Mouse (Mus musculus): ENCODE results near the gene Pdik1l. TPM values are rescaled to one million over a fixed set of nuclear protein-coding genes. Genes with fewer than 3 reads are reported as not detected.

The Pdik1l gene
- total RNA-seq, 1 experiment: 13.2 TPM

GRCm38 (mm10) chr4:134230431-134230830, 57.3 kb downstream of the Pdik1l start:
- Histone ChIP-seq H3K27ac (ENCODE audit: insufficient read depth, low read depth, low read length, poor library complexity, severe bottlenecking) (no peak overlapping the region), H3K4me3 (ENCODE audit: insufficient read depth in 1 of 2, low read depth in 1 of 2, low read length in 2 of 2, poor library complexity in 1 of 2, severe bottlenecking in 1 of 2) (no peak overlapping the region), H3K9ac (ENCODE audit: insufficient read depth, low read depth, low read length, poor library complexity, severe bottlenecking) (no peak overlapping the region), H3K4me1 (ENCODE audit: control insufficient read depth in 2 of 2, insufficient read depth in 2 of 2, low read length in 2 of 2, poor library complexity in 1 of 2) (peaks cover 0 to 3% of the 10 kb centered on the region in 2 experiments; a peak in 1 of 4 replicates), H3K36me3 (ENCODE audit: control insufficient read depth, insufficient read depth, low read length, poor library complexity, severe bottlenecking) (no peaks in the 10 kb centered on the region), H3K9me3 (ENCODE audit: control insufficient read depth, insufficient read depth, low read depth, low read length) (no peaks in the 10 kb centered on the region)
- DNase-seq (ENCODE audit: low read depth, low spot score): no peak
- in situ Hi-C loops (cut with MboI; ENCODE audit: low sequenced_read_pairs in 2 of 2, unreplicated experiment in 2 of 2): no loop called here
- TF ChIP-seq ZC3H11A (IDR thresholded peaks at IDR 0.05; ENCODE audit: borderline replicate concordance, low read depth, low read length): no peak
- no peak for TF ChIP-seq MAFK (IDR thresholded peaks at IDR 0.05; ENCODE audit: insufficient read depth, low read depth, low read length)
- no peak for TF ChIP-seq ZNF384 (IDR thresholded peaks at IDR 0.05; ENCODE audit: low read depth, low read length)
- TF ChIP-seq HCFC1 (IDR thresholded peaks at IDR 0.05; ENCODE audit: borderline replicate concordance, insufficient read depth, low read length): no peak
- TF ChIP-seq CHD2 (IDR thresholded peaks at IDR 0.05; ENCODE audit: low read depth, low read length): no peak

GRCm38 (mm10) chr4:134227194-134227593, 60.5 kb downstream of the Pdik1l start, which contains the start of gene Catsper4:
TSS of gene Catsper4 (minus strand) at chr4:134227383.
- H3K4me3 ChIP-seq (ENCODE audit: insufficient read depth in 1 of 2, low read depth in 1 of 2, low read length in 2 of 2, poor library complexity in 1 of 2, severe bottlenecking in 1 of 2): no peak within 1 kb of the TSS
- no peaks in the 10 kb centered on the region for H3K9me3 ChIP-seq (ENCODE audit: control insufficient read depth, insufficient read depth, low read depth, low read length)
- no peak for DNase-seq (ENCODE audit: low read depth, low spot score)
- H3K27ac ChIP-seq (ENCODE audit: insufficient read depth, low read depth, low read length, poor library complexity, severe bottlenecking): no peak within 1 kb of the TSS
- no peaks in the 10 kb centered on the region for H3K36me3 ChIP-seq (ENCODE audit: control insufficient read depth, insufficient read depth, low read length, poor library complexity, severe bottlenecking)
- in situ Hi-C loops (cut with MboI; ENCODE audit: low sequenced_read_pairs in 2 of 2, unreplicated experiment in 2 of 2): no loop called here
- H3K9ac ChIP-seq (ENCODE audit: insufficient read depth, low read depth, low read length, poor library complexity, severe bottlenecking): no peak within 1 kb of the TSS
- TF ChIP-seq CHD2 (IDR thresholded peaks at IDR 0.05; ENCODE audit: low read depth, low read length): no peak
- TF ChIP-seq ZNF384 (IDR thresholded peaks at IDR 0.05; ENCODE audit: low read depth, low read length): no peak
- TF ChIP-seq ZC3H11A (IDR thresholded peaks at IDR 0.05; ENCODE audit: borderline replicate concordance, low read depth, low read length): no peak
- TF ChIP-seq HCFC1 (IDR thresholded peaks at IDR 0.05; ENCODE audit: borderline replicate concordance, insufficient read depth, low read length): no peak
- TF ChIP-seq MAFK (IDR thresholded peaks at IDR 0.05; ENCODE audit: insufficient read depth, low read depth, low read length): no peak
- peaks cover 0 to 3% of the 10 kb centered on the region in 2 experiments; a peak in 1 of 4 replicates for H3K4me1 ChIP-seq (ENCODE audit: control insufficient read depth in 2 of 2, insufficient read depth in 2 of 2, low read length in 2 of 2, poor library complexity in 1 of 2)

Other genes with a start within 250 kb of the Pdik1l start
- gene Zfp683, start 234.1 kb downstream of the Pdik1l start, total RNA-seq (2012; rRNA removed): not detected in 2 replicates
- 12.6 and 30.9 TPM in 2 replicates for gene Crybg2, start 227.1 kb downstream of the Pdik1l start, total RNA-seq (2012; rRNA removed)
- gene Cd52, start 192.8 kb downstream of the Pdik1l start, total RNA-seq (2012; rRNA removed): 1.5 and 13.0 TPM in 2 replicates
- gene Ubxn11, start 185.3 kb downstream of the Pdik1l start, total RNA-seq (2012; rRNA removed): 12.4 and 23.3 TPM in 2 replicates
- 87.2 and 96.5 TPM in 2 replicates for gene Sh3bgrl3, start 159.1 kb downstream of the Pdik1l start, total RNA-seq (2012; rRNA removed)
- gene Cep85, start 100.8 kb downstream of the Pdik1l start, total RNA-seq (2012; rRNA removed): 53.5 and 67.5 TPM in 2 replicates
- gene Gm7534, start 84.9 kb downstream of the Pdik1l start, total RNA-seq (2012; rRNA removed): not detected in 2 replicates
- gene Catsper4, start 60.5 kb downstream of the Pdik1l start, total RNA-seq (2012; rRNA removed): 0.32 TPM in 1 of 2 replicates, not detected in the other
- gene Cnksr1, start 49.5 kb downstream of the Pdik1l start, total RNA-seq (2012; rRNA removed): 1.7 and 2.7 TPM in 2 replicates
- 1.3 and 1.6 TPM in 2 replicates for gene E130218I03Rik, start 44.2 kb downstream of the Pdik1l start, total RNA-seq (2012; rRNA removed)
- gene Zfp593, start 42.3 kb downstream of the Pdik1l start, total RNA-seq (2012; rRNA removed): 19.8 and 25.2 TPM in 2 replicates
- not detected in 2 replicates for gene Gm30191, start 41.0 kb downstream of the Pdik1l start, total RNA-seq (2012; rRNA removed)
- 1.6 and 2.2 TPM in 2 replicates for gene Grrp1, start 33.8 kb downstream of the Pdik1l start, total RNA-seq (2012; rRNA removed)
- 3.5 and 4.3 TPM in 2 replicates for gene Trim63, start 27.2 kb upstream of the Pdik1l start, total RNA-seq (2012; rRNA removed)
- gene Slc30a2, start 55.3 kb upstream of the Pdik1l start, total RNA-seq (2012; rRNA removed): 23.5 and 24.3 TPM in 2 replicates
- 4.2 and 7.3 TPM in 2 replicates for gene Extl1, start 96.0 kb upstream of the Pdik1l start, total RNA-seq (2012; rRNA removed)
- gene Pafah2, start 108.4 kb upstream of the Pdik1l start, total RNA-seq (2012; rRNA removed): 15.8 and 18.4 TPM in 2 replicates
- 322 and 361 TPM in 2 replicates for gene Stmn1, start 180.4 kb upstream of the Pdik1l start, total RNA-seq (2012; rRNA removed)
- 4.8 and 6.9 TPM in 2 replicates for gene Paqr7, start 208.8 kb upstream of the Pdik1l start, total RNA-seq (2012; rRNA removed)
- gene Aunip, start 223.1 kb upstream of the Pdik1l start, total RNA-seq (2012; rRNA removed): 13.7 and 18.3 TPM in 2 replicates
- 38.2 and 43.7 TPM in 2 replicates for gene Mtfr1l, start 247.5 kb upstream of the Pdik1l start, total RNA-seq (2012; rRNA removed)